Mouse (Mus musculus) A20 (cell line): ENCODE measurements at regions not wholly inside any gene's neighbourhood (a gene's known extent, or its start where the extent isn't known, plus 50 kb on each side); places are given as distances from the start of the nearest gene placed in this dataset.

Source experiments
- DNase-seq: peaks from one replicate; pipeline ENCODE4 v3.0.0-alpha.2; 2011; ENCODE audit warnings: low read depth, low spot score

DNA sequence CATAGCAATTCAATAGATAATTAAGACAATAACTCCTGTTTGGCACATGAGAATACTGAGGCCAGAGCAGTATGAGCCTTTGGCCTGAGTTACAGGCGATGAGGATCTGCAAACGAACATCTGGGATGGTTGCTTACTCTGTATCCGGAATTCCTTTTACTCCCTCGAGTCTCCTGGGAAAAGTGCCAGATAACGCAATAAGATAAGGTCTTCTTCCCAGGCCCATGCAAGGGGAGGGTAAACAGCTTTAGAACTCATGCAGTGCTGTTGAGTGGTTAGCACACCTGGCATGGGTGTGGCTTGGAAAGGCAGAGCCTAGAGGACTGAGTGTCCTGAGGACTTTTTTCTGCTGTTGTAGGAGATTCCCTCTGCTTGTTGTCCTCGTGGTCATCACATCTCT is 598.2 kb downstream of the 9430069I07Rik start:
- DNase-seq, result no peak

DNA sequence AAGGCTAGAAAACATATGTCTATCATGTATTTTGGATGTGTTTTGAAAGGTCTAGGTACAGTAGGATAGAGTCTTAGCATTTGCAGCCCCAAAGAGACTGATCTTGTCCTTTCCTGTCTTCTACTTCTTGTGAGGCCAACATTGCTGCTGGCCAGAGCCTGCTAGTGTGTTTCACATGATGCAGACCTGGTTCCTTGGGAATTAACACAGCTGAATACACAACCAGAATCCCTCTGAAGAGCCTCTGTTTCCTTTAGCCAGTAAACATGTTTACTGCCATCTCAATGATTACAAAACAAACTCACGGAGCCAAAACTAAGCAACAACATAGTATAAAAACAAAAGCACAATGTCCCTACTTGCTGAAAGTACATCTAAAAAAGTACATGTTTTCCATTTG is 598.9 kb downstream of the 9430069I07Rik start:
- no peak for DNase-seq
